Mouse (Mus musculus): ENCODE results near the gene H2-T22.
"Not testable (repeated sequence)": the region's sequence is repeated elsewhere in the genome, so short reads cannot be mapped to it uniquely, and the experiment has no call there.

GRCm38 (mm10) chr17:36057927-36058326, 15.4 kb upstream of the H2-T22 start:
- TF ChIP-seq USF1 (IDR thresholded peaks at IDR 0.05; ENCODE audit: low read depth); CTCF (IDR thresholded peaks at IDR 0.05; ENCODE audit: control insufficient read depth, insufficient read depth, insufficient read length); MYOG (IDR thresholded peaks at IDR 0.05; ENCODE audit: control insufficient read depth, extremely low read depth, insufficient read length); MAX (IDR thresholded peaks at IDR 0.05); CEBPB (IDR thresholded peaks at IDR 0.05; ENCODE audit: low read depth); MYOD1 (IDR thresholded peaks at IDR 0.05; ENCODE audit: control insufficient read depth, insufficient read length, low read depth): not testable (repeated sequence)

Measured in C2C12 (cell line).